Mouse (Mus musculus) olfactory bulb, adult 2 months (tissue): Measurements from ENCODE around the gene Ascl1.

Source experiments
- CTCF ChIP-seq: fragments of 200-500 bp; IDR thresholded peaks from 2 replicates; pipeline ENCODE4 v1.5.1; 2012; ENCODE audit warnings: low read depth, mild to moderate bottlenecking, low read length, moderate library complexity; ENCODE audit not compliant: insufficient read depth
- POLR2A ChIP-seq: fragments of 200-500 bp; IDR thresholded peaks from 2 replicates; pipeline ENCODE4 v1.6.1; 2012; ENCODE audit warnings: mild to moderate bottlenecking, low read depth, low read length, moderate library complexity; ENCODE audit not compliant: insufficient read depth

DNA sequence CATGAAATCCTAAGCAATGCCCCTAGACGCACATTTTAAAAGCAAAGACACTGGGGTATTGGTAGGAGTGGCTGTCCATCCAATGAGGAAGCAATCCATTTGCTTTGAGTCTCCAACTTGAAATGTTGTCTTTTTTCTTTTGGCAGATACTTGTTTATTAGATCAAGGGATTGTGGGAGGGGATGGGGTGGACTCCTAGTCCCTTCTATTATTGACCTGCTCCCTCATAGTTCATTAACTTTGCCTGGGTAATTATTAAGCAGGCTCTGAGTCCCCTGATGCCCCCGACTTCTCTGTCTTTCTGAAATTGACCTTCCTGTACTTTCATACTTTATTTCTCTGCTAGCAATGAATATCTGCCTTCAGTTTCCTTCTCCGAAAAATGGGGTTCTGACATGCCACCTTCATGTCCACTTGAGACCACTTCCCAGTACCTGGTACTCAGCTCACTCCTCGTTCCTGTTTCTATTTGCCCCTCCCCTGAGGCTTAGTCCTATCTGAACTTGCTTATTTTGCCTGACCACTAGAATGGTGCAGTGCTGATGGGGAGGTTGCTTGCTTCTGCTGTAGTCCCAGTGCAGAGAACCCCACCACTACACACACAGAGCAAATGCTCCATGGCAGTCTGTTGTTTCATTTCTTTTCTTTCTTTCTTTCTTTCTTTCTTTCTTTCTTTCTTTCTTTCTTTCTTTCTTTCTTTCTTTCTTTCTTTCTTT is 27.1 kb upstream of the Ascl1 start:
- TF ChIP-seq CTCF, result no peak
- TF ChIP-seq POLR2A, result no peak
